Mouse (Mus musculus): ENCODE results near the gene P4hb.

- TF ChIP-seq TAL1 (IDR thresholded peaks at IDR 0.05; ENCODE audit: low read length) (no peak), GATA1 (IDR thresholded peaks at IDR 0.05; ENCODE audit: low read length) (no peak)
These were observed 24.3 kb downstream of the P4hb start for GRCm38 (mm10) chr11:120548786-120549167.

Measured in erythroblast, embryonic 14.5 days (primary cell).